Mouse (Mus musculus) ES-Bruce4 (cell line): ENCODE measurements around the gene Prss53.

ENCODE experiments used
- CTCF ChIP-seq: IDR thresholded peaks from one replicate; pipeline ENCODE4 v1.8.1; 2011; ENCODE audit warnings: low read depth, low read length
- EP300 ChIP-seq: IDR thresholded peaks from 2 replicates; pipeline ENCODE4 v1.6.1; 2011; ENCODE audit warnings: low read depth, low read length; ENCODE audit not compliant: insufficient read depth
- POLR2A ChIP-seq: IDR thresholded peaks from one replicate; pipeline ENCODE4 v1.8.1; 2011; ENCODE audit warnings: low read length; ENCODE audit not compliant: insufficient read depth

DNA sequence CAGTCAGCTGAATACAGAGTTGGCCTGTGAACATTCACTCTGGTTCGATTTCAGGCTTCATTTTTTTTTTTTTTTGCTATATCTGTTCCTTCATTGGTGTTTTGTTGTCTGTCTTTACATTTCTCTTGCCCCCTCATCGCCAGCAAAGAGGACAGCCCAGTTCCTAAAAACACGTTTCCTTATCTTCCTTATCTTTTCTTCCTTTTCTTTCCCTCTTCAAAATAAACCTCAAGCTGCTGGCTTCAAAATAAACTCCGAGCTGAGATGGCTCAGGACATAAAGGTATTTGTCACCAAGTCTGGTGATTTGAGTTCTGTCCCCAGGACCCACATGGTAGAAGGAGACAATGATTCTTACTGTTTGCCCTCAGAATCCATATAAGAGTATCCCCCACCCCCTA lies 22.2 kb upstream of the Prss53 start:
- TF ChIP-seq CTCF (no peak), POLR2A (no peak), EP300 (no peak)
